Mouse (Mus musculus) lung, embryonic 16.5 days (tissue): Measurements from ENCODE around the gene Coq2. TPM values are rescaled to one million over a fixed set of nuclear protein-coding genes. Genes with fewer than 3 reads are reported as not detected.
A peak's percentile ranks its signal among the peaks of the same experiment; 100 is the strongest.

Source experiments
- ATAC-seq: fragments of 200-750 bp; cut with Nextera tagmentation; 2 replicates; pipeline ENCODE4 v1.8.0; 2017; ENCODE audit warnings: low read depth, mild to moderate bottlenecking, moderate library complexity
- H3K27ac ChIP-seq: fragments of 300-500 bp; sonication (generic); 2 replicates; pipeline ENCODE4 v1.5.1; 2014; ENCODE audit warnings: mild to moderate bottlenecking, control low read depth, low read length
- H3K27me3 ChIP-seq: fragments of 300-500 bp; sonication (generic); 2 replicates; pipeline ENCODE4 v1.6.1; 2014; ENCODE audit warnings: low read depth, low read length, mixed read lengths; ENCODE audit not compliant: control insufficient read depth, insufficient read depth
- H3K36me3 ChIP-seq: fragments of 300-500 bp; sonication (generic); 2 replicates; pipeline ENCODE4 v1.6.1; 2014; ENCODE audit warnings: low read length; ENCODE audit not compliant: control insufficient read depth, insufficient read depth
- H3K4me1 ChIP-seq: fragments of 300-500 bp; sonication (generic); replicated peaks from 2 replicates; pipeline ENCODE4 v1.6.1; 2014; ENCODE audit warnings: low read length, mixed read lengths; ENCODE audit not compliant: control insufficient read depth, insufficient read depth
- H3K4me2 ChIP-seq: fragments of 300-500 bp; sonication (generic); 2 replicates; pipeline ENCODE4 v1.6.1; 2014; ENCODE audit warnings: low read depth, low read length, control low read depth
- H3K4me3 ChIP-seq: fragments of 300-500 bp; sonication (generic); 2 replicates; pipeline ENCODE4 v1.5.1; 2014; ENCODE audit warnings: mild to moderate bottlenecking, low read length, control low read depth
- H3K9ac ChIP-seq: fragments of 300-500 bp; sonication (generic); 2 replicates; pipeline ENCODE4 v1.6.1; 2014; ENCODE audit warnings: low read length, control low read depth
- H3K9me3 ChIP-seq: fragments of 300-500 bp; sonication (generic); 2 replicates; pipeline ENCODE4 v1.6.1; 2016; ENCODE audit warnings: low read length; ENCODE audit not compliant: control insufficient read depth
- WGBS: fragments of 180-500 bp; shearing (Covaris S2); extraction: QIAGEN DNeasy Blood & Tissue Kit; methylation state at CpG from one replicate; pipeline ENCODE4 v1.1.7; 2014; 5-methylcytosine and 5-hydroxymethylcytosine counted together
- polyA plus RNA-seq: library from polyadenylated mRNA; unstranded; fragments of >200 nt; fragmentation: Nextera tagmentation; extraction: Ambion mirVana; gene quantifications from 2 replicates; pipeline ENCODE4 v1.2.1, GENCODE M21; 2015

Coq2 gene
- 44.1 and 47.2 TPM in 2 replicates for polyA plus RNA-seq

GRCm38 (mm10) chr5:100674711-100675376 is at the start of gene Coq2:
Coq2 (minus strand) TSS chr5:100675140.
- H3K27me3 ChIP-seq, result no peaks in the 10 kb centered on the region
- 8% methylated on average over 17 of the region's 17 CpGs for WGBS
- peak within 1 kb of the TSS; percentile 84 for H3K4me2 ChIP-seq
- H3K4me3 ChIP-seq, result peak within 1 kb of the TSS; percentile 81
- ATAC-seq, result peak; percentile 69
- peak within 1 kb of the TSS; percentile 87 for H3K9ac ChIP-seq
- no peaks in the 10 kb centered on the region for H3K36me3 ChIP-seq
- H3K27ac ChIP-seq, result peak within 1 kb of the TSS; percentile 57
- H3K4me1 ChIP-seq, result peaks cover 16% of the 10 kb centered on the region
- no peaks in the 10 kb centered on the region for H3K9me3 ChIP-seq

- Histone ChIP-seq H3K9ac (peak within 1 kb of the TSS; percentile 64), H3K4me1 (peaks cover 7% of the 10 kb centered on the region; the same call in 1 of the 2 replicates), H3K9me3 (no peaks in the 10 kb centered on the region), H3K27ac (no peak within 1 kb of the TSS), H3K36me3 (no peaks in the 10 kb centered on the region), H3K4me3 (peak within 1 kb of the TSS; percentile 64), H3K27me3 (no peaks in the 10 kb centered on the region), H3K4me2 (peak within 1 kb of the TSS; percentile 97)
- WGBS, result under 1% methylated on average over 54 of the region's 56 CpGs
- ATAC-seq, result peak; percentile 91
Observed at GRCm38 (mm10) chr5:100719235-100720088, 44.5 kb upstream of the Coq2 start, which contains the start of gene Hpse. Hpse (minus strand) TSS chr5:100719716.

GRCm38 (mm10) chr5:100716762-100717161 is 41.8 kb upstream of the Coq2 start:
- 93% methylated on average over 15 of the region's 15 CpGs for WGBS
- no peaks in the 10 kb centered on the region for H3K36me3 ChIP-seq
- no peak for ATAC-seq
- H3K27ac ChIP-seq, result no peak overlapping the region
- H3K27me3 ChIP-seq, result no peaks in the 10 kb centered on the region
- no peak overlapping the region for H3K9ac ChIP-seq
- H3K9me3 ChIP-seq, result no peaks in the 10 kb centered on the region
- H3K4me2 ChIP-seq, result no peak overlapping the region
- no peak overlapping the region for H3K4me3 ChIP-seq
- H3K4me1 ChIP-seq, result peaks cover 7% of the 10 kb centered on the region; the same call in 1 of the 2 replicates

- ATAC-seq, result no peak
- Histone ChIP-seq H3K4me2 (no peak overlapping the region), H3K27me3 (no peaks in the 10 kb centered on the region), H3K27ac (no peak overlapping the region), H3K4me1 (no peaks in the 10 kb centered on the region), H3K36me3 (no peaks in the 10 kb centered on the region), H3K9me3 (no peaks in the 10 kb centered on the region), H3K9ac (no peak overlapping the region), H3K4me3 (no peak overlapping the region)
- WGBS, result 67% methylated on average over 6 of the region's 6 CpGs
Observed at GRCm38 (mm10) chr5:100711219-100711618, 36.3 kb upstream of the Coq2 start.

- Histone ChIP-seq H3K4me3 (no peak overlapping the region), H3K27ac (no peak overlapping the region), H3K9ac (no peak overlapping the region), H3K4me2 (no peak overlapping the region), H3K27me3 (no peaks in the 10 kb centered on the region), H3K9me3 (no peaks in the 10 kb centered on the region), H3K36me3 (no peaks in the 10 kb centered on the region), H3K4me1 (no peaks in the 10 kb centered on the region)
- ATAC-seq, result no peak
- WGBS, result 39% methylated on average over 2 of the region's 2 CpGs
Observed at GRCm38 (mm10) chr5:100710012-100710411, 35.1 kb upstream of the Coq2 start.

- WGBS, result 81% methylated on average over 6 of the region's 6 CpGs
- Histone ChIP-seq H3K4me1 (no peaks in the 10 kb centered on the region), H3K4me3 (no peak overlapping the region), H3K27ac (no peak overlapping the region), H3K27me3 (no peaks in the 10 kb centered on the region), H3K9ac (no peak overlapping the region), H3K9me3 (no peaks in the 10 kb centered on the region), H3K4me2 (no peak overlapping the region), H3K36me3 (no peaks in the 10 kb centered on the region)
- ATAC-seq, result no peak
Observed at GRCm38 (mm10) chr5:100709035-100709434, 34.1 kb upstream of the Coq2 start.

GRCm38 (mm10) chr5:100706675-100707074 is 31.7 kb upstream of the Coq2 start:
- Histone ChIP-seq H3K9ac (no peak overlapping the region), H3K4me1 (no peaks in the 10 kb centered on the region)
- WGBS, result 68% methylated on average over 8 of the region's 8 CpGs

GRCm38 (mm10) chr5:100704272-100704671 is 29.3 kb upstream of the Coq2 start:
- Histone ChIP-seq H3K27ac (no peak overlapping the region), H3K4me3 (no peak overlapping the region), H3K9me3 (no peaks in the 10 kb centered on the region), H3K4me1 (no peaks in the 10 kb centered on the region), H3K36me3 (no peaks in the 10 kb centered on the region), H3K27me3 (no peaks in the 10 kb centered on the region), H3K9ac (no peak overlapping the region), H3K4me2 (no peak overlapping the region)
- WGBS, result 96% methylated on average over 2 of the region's 2 CpGs
- no peak for ATAC-seq

More at GRCm38 (mm10) chr5:100706675-100707074, 31.7 kb upstream of the Coq2 start:
- Histone ChIP-seq H3K27me3 (no peaks in the 10 kb centered on the region), H3K9me3 (no peaks in the 10 kb centered on the region), H3K4me2 (no peak overlapping the region), H3K4me3 (no peak overlapping the region), H3K27ac (no peak overlapping the region), H3K36me3 (no peaks in the 10 kb centered on the region)
- no peak for ATAC-seq

- WGBS, result 80% methylated on average over 3 of the region's 3 CpGs
- no peaks in the 10 kb centered on the region for H3K36me3 ChIP-seq
- H3K9me3 ChIP-seq, result no peaks in the 10 kb centered on the region
- H3K27ac ChIP-seq, result no peak overlapping the region
- no peaks in the 10 kb centered on the region for H3K4me1 ChIP-seq
- no peak overlapping the region for H3K4me3 ChIP-seq
- no peak overlapping the region for H3K4me2 ChIP-seq
- no peak for ATAC-seq
- H3K9ac ChIP-seq, result no peak overlapping the region
- H3K27me3 ChIP-seq, result no peaks in the 10 kb centered on the region
Observed at GRCm38 (mm10) chr5:100702325-100702724, 27.4 kb upstream of the Coq2 start.
